Mouse (Mus musculus): ENCODE results near the gene Zfp341.

GRCm38 (mm10) chr2:154642712-154643385 is 29.8 kb downstream of the Zfp341 start:
- TF ChIP-seq CTCF (IDR thresholded peaks at IDR 0.05; ENCODE audit: low read depth, low read length) (peak; percentile 55), TAL1 (conservative IDR thresholded peaks at IDR 0.05; ENCODE audit: low read depth, low read length) (no peak), GATA2 (IDR thresholded peaks at IDR 0.05; ENCODE audit: borderline replicate concordance, low read depth, low read length) (no peak), POLR2AphosphoS5 (IDR thresholded peaks at IDR 0.05; ENCODE audit: insufficient replicate concordance, low read depth, low read length) (no peak), GATA1 (IDR thresholded peaks at IDR 0.05; ENCODE audit: borderline replicate concordance, low read length) (no peak)

All from G1E (cell line).